Mouse (Mus musculus) midbrain, embryonic 16.5 days (tissue): ENCODE measurements around the gene Dnase1l3. TPM values are rescaled to one million over a fixed set of nuclear protein-coding genes. Genes with fewer than 3 reads are reported as not detected.

Experiments
- ATAC-seq: fragments of 200-750 bp; cut with Nextera tagmentation; 2 replicates; pipeline ENCODE4 v1.8.0; 2017; ENCODE audit warnings: moderate TSS enrichment
- H3K27ac ChIP-seq: fragments of 300-500 bp; sonication (generic); 2 replicates; pipeline ENCODE4 v1.5.1; 2014; ENCODE audit warnings: mild to moderate bottlenecking, low read length, mixed read lengths
- H3K27me3 ChIP-seq: fragments of 300-500 bp; sonication (generic); 2 replicates; pipeline ENCODE4 v1.6.1; 2014; ENCODE audit warnings: low read depth, low read length, mixed read lengths; ENCODE audit not compliant: control insufficient read depth, insufficient read depth
- H3K36me3 ChIP-seq: fragments of 300-500 bp; sonication (generic); 2 replicates; pipeline ENCODE4 v1.6.1; 2014; ENCODE audit warnings: mild to moderate bottlenecking, low read length, moderate library complexity, mixed read lengths; ENCODE audit not compliant: control insufficient read depth, insufficient read depth
- H3K4me1 ChIP-seq: fragments of 300-500 bp; sonication (generic); 2 replicates; pipeline ENCODE4 v1.6.1; 2014; ENCODE audit warnings: mild to moderate bottlenecking, low read length, mixed read lengths; ENCODE audit not compliant: control insufficient read depth, insufficient read depth
- H3K4me2 ChIP-seq: fragments of 300-500 bp; sonication (generic); 2 replicates; pipeline ENCODE4 v1.6.1; 2014; ENCODE audit warnings: mild to moderate bottlenecking, low read length, mixed read lengths
- H3K4me3 ChIP-seq: fragments of 300-500 bp; sonication (generic); 2 replicates; pipeline ENCODE4 v1.5.1; 2014; ENCODE audit warnings: low read depth, mild to moderate bottlenecking, low read length, moderate library complexity, mixed read lengths
- H3K9ac ChIP-seq: fragments of 300-500 bp; sonication (generic); 2 replicates; pipeline ENCODE4 v1.6.1; 2014; ENCODE audit warnings: low read depth, low read length, mixed read lengths
- H3K9me3 ChIP-seq: fragments of 300-500 bp; sonication (generic); replicated peaks from 2 replicates; pipeline ENCODE4 v1.6.1; 2014; ENCODE audit warnings: mild to moderate bottlenecking, low read length, mixed read lengths; ENCODE audit not compliant: control insufficient read depth, poor library complexity, severe bottlenecking
- WGBS: fragments of 180-500 bp; shearing (Covaris S2); extraction: QIAGEN DNeasy Blood & Tissue Kit; methylation state at CpG from one replicate; pipeline ENCODE4 v1.1.7; 2014; 5-methylcytosine and 5-hydroxymethylcytosine counted together
- polyA plus RNA-seq: library from polyadenylated mRNA; unstranded; fragments of >200 nt; fragmentation: Nextera tagmentation; extraction: Ambion mirVana; gene quantifications from 2 replicates; pipeline ENCODE4 v1.2.1, GENCODE M21; 2015

Dnase1l3 gene
- polyA plus RNA-seq, 1 experiment from 2014 or later = 0.04 TPM

DNA sequence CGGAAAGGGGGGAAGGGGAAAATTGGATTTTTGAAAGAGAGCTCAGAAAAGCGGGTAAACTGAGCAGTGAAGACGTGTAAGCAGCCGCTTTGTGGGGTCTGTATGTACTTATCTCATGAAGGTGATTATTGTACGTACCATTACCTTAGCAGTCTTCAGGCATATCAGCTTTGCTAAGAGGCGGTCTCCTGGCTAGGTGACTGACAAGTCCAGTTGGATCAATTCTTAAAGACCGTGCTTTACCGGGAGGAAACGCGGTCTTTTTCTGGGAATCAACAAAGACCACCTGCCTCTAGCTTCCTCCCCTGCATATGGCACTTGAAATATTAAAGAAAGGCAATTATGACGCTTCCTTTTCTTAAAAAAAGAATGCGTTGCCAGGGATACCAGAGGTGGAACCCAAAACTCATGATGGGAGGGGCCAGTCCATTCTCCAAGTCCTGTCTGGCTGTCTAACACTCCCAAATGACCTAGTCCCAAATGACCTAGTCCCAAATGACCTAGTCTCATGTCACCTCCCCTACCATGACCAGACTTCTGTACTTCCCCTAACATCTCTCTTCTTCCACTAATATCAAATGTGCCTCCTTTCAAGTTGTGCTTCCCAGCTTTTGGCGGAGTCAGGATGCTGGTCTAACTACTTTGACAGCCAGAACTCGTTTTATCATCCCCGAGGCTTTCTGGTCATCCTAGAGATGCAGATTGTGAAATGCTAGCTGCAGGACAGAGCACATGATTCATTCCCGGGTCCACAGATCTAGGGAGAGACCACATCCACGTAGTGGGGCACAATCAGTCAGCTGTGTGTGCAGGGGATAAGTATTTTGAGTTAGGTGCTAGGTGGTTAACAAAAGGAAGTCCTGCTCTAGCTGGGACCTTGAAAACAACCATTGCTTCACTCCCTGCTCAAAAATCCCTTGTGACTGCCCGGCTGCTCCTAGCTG lies 9.6 kb upstream of the Dnase1l3 start:
- peak overlapping the region; percentile 70 for H3K27ac ChIP-seq
- H3K4me1 ChIP-seq = peaks cover 17% of the 10 kb centered on the region
- peak; percentile 25; the same call in 1 of the 2 replicates for ATAC-seq
- peak overlapping the region; percentile 61 for H3K4me3 ChIP-seq
- 30% methylated on average over 18 of the region's 18 CpGs for WGBS
- H3K27me3 ChIP-seq = peaks cover 9% of the 10 kb centered on the region
- peak overlapping the region; percentile 76 for H3K4me2 ChIP-seq
- no peaks in the 10 kb centered on the region for H3K9me3 ChIP-seq
- peak overlapping the region; percentile 55 for H3K9ac ChIP-seq
- H3K36me3 ChIP-seq = no peaks in the 10 kb centered on the region

DNA sequence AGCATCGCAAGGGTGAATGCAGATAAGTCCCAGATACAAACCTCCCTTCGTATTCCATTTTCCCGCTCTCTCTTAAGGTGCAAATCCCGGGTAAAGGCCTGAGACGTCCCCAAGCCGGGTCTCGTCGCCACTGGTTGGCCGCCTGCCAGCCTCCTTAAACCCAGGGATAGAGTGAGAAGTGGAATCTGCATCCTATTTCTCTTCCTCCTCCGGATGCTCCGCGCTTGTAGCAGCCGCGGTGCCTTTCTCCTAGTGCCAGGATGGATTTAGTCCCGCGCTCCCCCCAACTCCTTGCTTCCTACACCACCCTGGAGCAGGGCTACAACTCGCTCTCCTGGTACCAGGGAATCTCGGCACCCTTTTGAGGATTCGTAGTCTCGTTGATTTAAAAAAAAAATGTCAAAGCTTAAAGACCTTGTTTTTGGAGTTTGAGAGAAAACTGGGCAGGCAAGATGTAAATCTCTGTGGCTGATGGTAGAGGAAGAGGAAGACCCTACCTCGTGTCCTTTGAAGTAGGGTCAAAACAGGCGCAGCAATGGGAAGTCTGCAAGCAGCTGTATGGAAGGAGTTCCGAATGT lies 8.8 kb upstream of the Dnase1l3 start:
- ATAC-seq = peak; percentile 71
- WGBS = 0% methylated on average over 23 of the region's 23 CpGs

DNA sequence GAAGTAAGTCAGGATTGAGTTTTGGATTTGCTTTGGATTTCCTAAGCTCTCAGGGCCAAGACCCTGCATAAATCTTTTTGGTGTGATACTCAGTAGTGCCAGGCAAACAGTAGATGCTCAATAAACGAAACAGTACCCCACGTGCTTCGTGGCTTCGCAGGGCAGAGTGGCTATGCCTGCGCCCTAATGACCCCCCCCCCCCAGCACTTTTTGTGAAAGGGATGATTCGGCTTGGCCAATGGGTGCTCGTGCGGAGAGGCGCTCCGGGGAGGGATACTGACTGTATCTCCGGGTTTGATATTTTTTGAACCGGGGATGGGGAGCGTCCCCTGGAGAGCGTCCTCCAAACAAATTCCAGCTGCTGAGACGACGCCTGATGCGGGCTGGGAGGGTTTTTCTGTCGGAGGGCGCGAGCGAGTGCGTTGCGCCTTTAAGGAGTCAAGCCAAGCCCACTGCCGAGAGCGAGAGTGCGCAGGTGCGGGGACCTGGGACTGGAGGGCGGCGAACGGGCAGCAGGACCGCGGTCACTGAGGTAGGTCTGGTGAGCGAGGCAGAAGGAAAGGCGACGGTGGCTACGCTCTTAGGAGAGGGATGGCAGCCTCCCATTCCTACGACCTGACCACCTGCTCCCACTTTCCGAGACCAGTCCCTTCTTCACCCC lies 8.2 kb upstream of the Dnase1l3 start, which contains the start of gene Abhd6:
TSS of gene Abhd6 (plus strand) at position 471 of the 661 bp plus-strand sequence.
- WGBS = under 1% methylated on average over 38 of the region's 38 CpGs

More for the DNA sequence above, 8.8 kb upstream of the Dnase1l3 start:
- peaks cover 17% of the 10 kb centered on the region for H3K4me1 ChIP-seq
- peak overlapping the region; percentile 70 for H3K27ac ChIP-seq
- no peaks in the 10 kb centered on the region for H3K9me3 ChIP-seq
- peak overlapping the region; percentile 55 for H3K9ac ChIP-seq
- H3K4me3 ChIP-seq = peak overlapping the region; percentile 61
- no peaks in the 10 kb centered on the region for H3K36me3 ChIP-seq
- peaks cover 9% of the 10 kb centered on the region for H3K27me3 ChIP-seq
- H3K4me2 ChIP-seq = peak overlapping the region; percentile 76

DNA sequence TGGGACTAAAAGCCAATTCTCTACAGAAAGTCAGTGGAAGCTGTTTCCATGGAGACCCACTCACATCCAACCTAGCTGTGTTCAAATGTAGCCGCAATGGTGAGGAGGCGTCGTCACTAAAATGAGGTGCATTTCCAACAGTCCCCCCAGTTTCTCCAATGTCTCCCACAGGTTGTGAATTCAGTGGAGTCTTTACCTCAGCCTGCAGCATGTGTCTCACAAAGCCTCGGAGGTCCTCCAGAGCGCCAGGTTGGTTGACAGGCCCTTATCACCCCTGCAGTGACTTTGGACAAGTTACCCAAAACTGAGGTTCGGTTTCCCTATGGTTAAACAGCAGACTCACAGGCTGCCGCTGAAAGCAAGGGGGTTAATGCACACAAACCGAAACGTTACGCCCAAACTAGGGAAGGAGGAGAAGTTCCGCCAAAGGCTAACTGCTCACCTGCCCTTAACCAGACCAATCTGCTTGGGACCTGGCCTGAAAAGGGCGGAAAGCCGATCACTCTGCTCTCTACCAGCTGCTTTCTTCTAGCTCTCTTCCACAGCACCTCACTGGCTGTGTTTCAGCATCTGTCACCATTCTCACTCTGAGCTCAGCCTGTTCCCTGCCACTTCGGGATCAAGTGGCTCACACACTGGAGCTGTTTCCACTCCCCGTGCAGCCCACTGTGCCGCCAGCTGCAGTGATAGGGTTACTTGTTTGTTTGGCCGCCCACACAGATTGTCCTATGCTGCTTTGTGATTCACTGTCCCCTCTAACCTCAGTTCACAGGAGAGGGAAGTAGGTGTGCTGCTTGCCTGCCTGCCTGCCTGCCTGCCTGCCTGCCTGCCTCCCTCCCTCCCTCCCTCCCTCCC lies 6.7 kb upstream of the Dnase1l3 start:
- Histone ChIP-seq H3K9me3 (no peaks in the 10 kb centered on the region), H3K27me3 (peaks cover 9% of the 10 kb centered on the region), H3K4me1 (peaks cover 19% of the 10 kb centered on the region), H3K27ac (no peak overlapping the region), H3K9ac (no peak overlapping the region), H3K4me2 (no peak overlapping the region), H3K36me3 (no peaks in the 10 kb centered on the region), H3K4me3 (no peak overlapping the region)
- WGBS = 26% methylated on average over 17 of the region's 17 CpGs
- no peak for ATAC-seq

More for the DNA sequence above, 8.2 kb upstream of the Dnase1l3 start, which contains the start of gene Abhd6:
- Histone ChIP-seq H3K27me3 (peaks cover 9% of the 10 kb centered on the region), H3K36me3 (no peaks in the 10 kb centered on the region), H3K4me1 (peaks cover 17% of the 10 kb centered on the region), H3K9ac (peak within 1 kb of the TSS; percentile 55), H3K9me3 (no peaks in the 10 kb centered on the region), H3K27ac (peak within 1 kb of the TSS; percentile 70), H3K4me3 (peak within 1 kb of the TSS; percentile 61), H3K4me2 (peak within 1 kb of the TSS; percentile 76)
- ATAC-seq = peak; percentile 94

DNA sequence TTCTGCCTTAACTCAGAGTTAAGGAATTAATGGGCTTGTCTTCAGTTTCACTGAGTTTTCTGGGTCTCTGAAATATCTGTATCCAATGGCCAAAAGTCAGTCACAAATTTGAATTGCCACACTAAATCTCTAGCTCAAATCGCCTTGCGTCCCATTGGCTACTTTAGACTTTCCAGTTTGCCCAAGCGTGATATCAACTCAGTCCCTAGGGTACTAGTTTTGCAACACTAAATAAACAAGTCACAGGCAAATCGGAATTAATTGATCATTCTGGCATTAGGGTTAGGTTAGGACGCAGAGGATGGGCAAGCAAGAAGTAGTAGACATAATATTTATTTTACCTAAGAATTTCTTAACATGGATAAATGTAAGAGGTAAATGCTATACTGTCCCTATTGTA lies 5.9 kb upstream of the Dnase1l3 start:
- Histone ChIP-seq H3K4me1 (peaks cover 19% of the 10 kb centered on the region), H3K27me3 (peaks cover 9% of the 10 kb centered on the region), H3K4me3 (no peak overlapping the region), H3K27ac (no peak overlapping the region), H3K4me2 (no peak overlapping the region), H3K9me3 (no peaks in the 10 kb centered on the region), H3K36me3 (no peaks in the 10 kb centered on the region), H3K9ac (no peak overlapping the region)
- no peak for ATAC-seq
- WGBS = 88% methylated on average over 5 of the region's 5 CpGs

DNA sequence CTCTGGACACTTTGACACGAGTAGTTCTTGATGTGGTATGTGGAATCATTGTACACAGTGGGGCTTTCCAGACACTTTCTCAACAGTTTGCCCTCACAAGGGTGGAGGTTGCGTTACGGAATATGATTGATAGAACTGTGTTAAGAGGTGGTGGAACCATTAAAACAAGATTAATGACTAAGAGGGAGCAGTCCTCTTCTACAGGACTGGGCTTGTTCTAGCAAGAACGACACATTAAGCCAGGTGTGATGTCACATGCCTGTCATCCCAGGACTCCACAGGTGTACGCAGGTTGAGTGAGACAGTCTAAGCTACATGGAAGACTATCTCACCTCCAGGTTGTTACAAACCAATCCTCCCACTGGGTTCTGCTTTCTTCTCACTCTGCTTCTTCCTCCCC lies 5.1 kb upstream of the Dnase1l3 start:
- H3K27me3 ChIP-seq = peaks cover 9% of the 10 kb centered on the region
- no peak overlapping the region for H3K27ac ChIP-seq
- no peaks in the 10 kb centered on the region for H3K9me3 ChIP-seq
- H3K4me1 ChIP-seq = peaks cover 14% of the 10 kb centered on the region
- H3K36me3 ChIP-seq = no peaks in the 10 kb centered on the region
- WGBS = 86% methylated on average over 5 of the region's 5 CpGs
- ATAC-seq = no peak
- H3K4me2 ChIP-seq = no peak overlapping the region
- H3K4me3 ChIP-seq = no peak overlapping the region
- H3K9ac ChIP-seq = no peak overlapping the region

DNA sequence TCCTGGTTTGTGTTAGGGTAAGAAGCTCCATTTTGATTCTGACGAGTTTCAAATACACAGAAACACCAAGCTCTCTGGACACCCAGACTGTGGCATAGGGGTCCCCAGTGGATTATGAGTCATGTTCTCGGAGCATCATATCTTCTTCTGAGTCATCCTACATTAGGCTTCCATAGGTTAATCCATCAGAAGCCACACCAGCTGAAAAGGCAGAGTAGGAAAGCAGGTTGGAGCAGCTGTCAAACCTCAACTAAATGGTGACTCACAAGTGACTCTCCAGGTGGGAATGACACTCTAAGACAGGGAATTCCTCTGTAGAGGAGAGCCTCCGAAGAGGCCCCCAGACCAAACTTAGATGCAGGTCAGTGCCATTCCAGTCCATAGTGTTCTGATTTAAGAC lies 4.7 kb upstream of the Dnase1l3 start:
- Histone ChIP-seq H3K9ac (no peak overlapping the region), H3K27ac (no peak overlapping the region), H3K4me1 (peaks cover 9% of the 10 kb centered on the region; the same call in 1 of the 2 replicates), H3K9me3 (no peaks in the 10 kb centered on the region), H3K36me3 (no peaks in the 10 kb centered on the region), H3K4me2 (no peak overlapping the region), H3K4me3 (no peak overlapping the region), H3K27me3 (peaks cover 9% of the 10 kb centered on the region)
- ATAC-seq = no peak
- 77% methylated on average over 3 of the region's 3 CpGs for WGBS

DNA sequence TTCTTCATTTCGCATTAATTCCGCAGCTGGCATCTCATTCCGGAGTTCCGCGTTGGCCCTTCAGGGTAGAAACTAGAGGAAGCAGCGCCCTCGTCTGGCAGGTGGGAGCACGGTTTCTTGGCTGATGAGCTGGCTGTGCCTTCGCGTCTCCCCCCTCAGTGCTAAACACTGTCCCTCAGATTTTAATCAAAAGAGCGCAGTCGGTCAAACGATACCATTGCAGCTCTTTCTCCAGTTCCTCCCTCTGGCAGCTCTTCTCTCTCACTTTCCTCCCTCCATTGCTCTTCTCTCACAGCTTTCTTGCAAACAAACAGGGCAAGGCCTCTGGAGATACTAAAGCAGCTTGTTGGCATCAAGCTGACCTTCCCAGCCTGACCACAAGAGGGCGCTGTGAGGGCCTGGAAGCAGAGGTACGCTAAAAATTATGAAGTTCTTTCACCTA lies 2.9 kb upstream of the Dnase1l3 start:
- under 1% methylated on average over 15 of the region's 15 CpGs for WGBS
- Histone ChIP-seq H3K9ac (no peak overlapping the region), H3K4me1 (peaks cover 6% of the 10 kb centered on the region; the same call in 1 of the 2 replicates), H3K4me2 (peak overlapping the region; percentile 34), H3K36me3 (no peaks in the 10 kb centered on the region), H3K27ac (no peak overlapping the region), H3K4me3 (no peak overlapping the region), H3K9me3 (no peaks in the 10 kb centered on the region), H3K27me3 (peaks cover 9% of the 10 kb centered on the region)
- ATAC-seq = peak; percentile 62; the same call in 1 of the 2 replicates
